Mouse (Mus musculus) CH12.LX (cell line): Measurements from ENCODE around the gene Wdr75.

Experiments used
- BHLHE40 ChIP-seq: IDR thresholded peaks from 2 replicates; pipeline ENCODE4 v1.6.1; 2011; ENCODE audit warnings: mild to moderate bottlenecking, low read depth, low read length, improper control_type of control experiment
- CHD1 ChIP-seq: IDR thresholded peaks from 2 replicates; pipeline ENCODE4 v1.6.1; 2012; ENCODE audit warnings: low read depth, low read length, improper control_type of control experiment, inconsistent platforms
- CTCF ChIP-seq, 2 experiments: IDR thresholded peaks in 1 of 2; conservative IDR thresholded peaks in 1 of 2; 2 replicates each; pipeline ENCODE4 v1.5.1; 2011 to 2012; ENCODE audit warnings: low read depth in 2 of 2, low read length in 2 of 2, improper control_type of control experiment in 1 of 2, inconsistent platforms in 1 of 2, mild to moderate bottlenecking in 1 of 2, moderate library complexity in 1 of 2
- MAX ChIP-seq: IDR thresholded peaks from 2 replicates; pipeline ENCODE4 v1.6.1; 2011; ENCODE audit warnings: low read length, improper control_type of control experiment
- MYC ChIP-seq: IDR thresholded peaks from 2 replicates; pipeline ENCODE4 v1.6.1; 2011; ENCODE audit warnings: low read depth, mild to moderate bottlenecking, improper control_type of control experiment, low read length
- NELFE ChIP-seq: IDR thresholded peaks from 2 replicates; pipeline ENCODE4 v1.6.1; 2011; ENCODE audit warnings: low read depth, low read length, improper control_type of control experiment
- POLR2A ChIP-seq: IDR thresholded peaks from 2 replicates; pipeline ENCODE4 v1.6.1; 2011; ENCODE audit warnings: low read depth, mild to moderate bottlenecking, improper control_type of control experiment, low read length
- RCOR1 ChIP-seq: conservative IDR thresholded peaks from 2 replicates; pipeline ENCODE4 v1.6.1; 2012; ENCODE audit warnings: low read depth, mild to moderate bottlenecking, inconsistent platforms, low read length, improper control_type of control experiment
- SMC3 ChIP-seq: IDR thresholded peaks from 2 replicates; pipeline ENCODE4 v1.6.1; 2011; ENCODE audit warnings: low read depth, low read length, improper control_type of control experiment
- TCF12 ChIP-seq: IDR thresholded peaks from 2 replicates; pipeline ENCODE4 v1.6.1; 2014; ENCODE audit warnings: low read depth, mild to moderate bottlenecking, inconsistent platforms, low read length, improper control_type of control experiment
- USF1 ChIP-seq: IDR thresholded peaks from 2 replicates; pipeline ENCODE4 v1.6.1; 2014; ENCODE audit warnings: low read depth, mild to moderate bottlenecking, inconsistent platforms, low read length, improper control_type of control experiment
- USF2 ChIP-seq: conservative IDR thresholded peaks from 2 replicates; pipeline ENCODE4 v1.6.1; 2011; ENCODE audit warnings: low read depth, low read length, improper control_type of control experiment
- ZMIZ1 ChIP-seq: IDR thresholded peaks from 2 replicates; pipeline ENCODE4 v1.6.1; 2012; ENCODE audit warnings: low read depth, mild to moderate bottlenecking, inconsistent platforms, low read length, improper control_type of control experiment

- TF ChIP-seq USF1 (no peak), MAX (no peak), CTCF (conservative IDR thresholded peaks at IDR 0.05 in 1 of 2, IDR thresholded peaks at IDR 0.05 in 1 of 2; ENCODE audit: low read depth in 2 of 2, low read length in 2 of 2) (no peak), ZMIZ1 (no peak), SMC3 (no peak), USF2 (no peak), RCOR1 (no peak), BHLHE40 (no peak), CHD1 (no peak), POLR2A (no peak), NELFE (no peak), MYC (no peak), TCF12 (no peak)
Observed at GRCm38 (mm10) chr1:45864564-45865014, 69.6 kb downstream of the Wdr75 start.
